Mouse (Mus musculus) urinary bladder, postnatal 10 days (tissue): Measurements from ENCODE around the gene Tas1r1.

Experiments
- DNase-seq: peaks from one replicate; pipeline ENCODE4 v3.0.0; 2022; ENCODE audit warnings: low spot score

Gene Tas1r1

DNA sequence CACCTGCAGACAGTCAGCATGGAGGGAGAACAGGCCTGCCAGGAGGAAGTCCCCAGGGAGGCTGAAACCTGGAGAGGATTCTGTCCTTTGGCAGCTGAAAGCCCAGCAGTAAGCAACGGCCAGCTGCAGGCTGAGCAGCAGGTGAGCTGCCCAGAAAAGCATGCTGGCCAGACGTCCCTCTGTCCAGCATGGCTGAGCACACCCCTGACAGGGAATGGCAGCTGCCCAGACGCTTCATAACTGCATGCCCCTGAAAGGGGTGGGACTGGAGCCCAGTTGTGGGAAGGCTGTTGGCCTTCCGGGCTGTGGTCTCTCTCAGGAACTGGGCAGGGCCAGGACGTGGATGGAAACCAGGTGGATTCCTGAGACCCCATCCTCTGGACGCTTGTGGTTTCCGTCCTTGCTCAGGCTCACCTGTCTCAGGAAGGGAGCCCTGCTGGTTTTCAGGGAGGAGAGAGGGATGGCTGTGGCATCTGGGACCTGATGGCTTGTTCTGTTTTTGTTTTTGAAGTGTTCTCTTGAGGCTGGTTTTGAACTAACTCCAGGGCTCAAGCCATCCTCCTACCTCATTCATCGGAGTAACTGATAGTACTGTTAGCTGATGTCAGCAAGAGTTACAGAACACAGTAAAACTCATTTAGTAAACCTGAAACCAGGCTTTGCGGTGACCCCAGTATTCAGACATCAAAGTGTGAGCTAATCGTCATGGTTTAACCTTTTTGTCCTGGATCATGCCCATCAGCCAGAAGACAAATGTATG lies at the start of gene Tas1r1:
Gene Tas1r1 (minus strand): TSS at position 344 of the 760 bp plus-strand sequence.
- DNase-seq = no peak

DNA sequence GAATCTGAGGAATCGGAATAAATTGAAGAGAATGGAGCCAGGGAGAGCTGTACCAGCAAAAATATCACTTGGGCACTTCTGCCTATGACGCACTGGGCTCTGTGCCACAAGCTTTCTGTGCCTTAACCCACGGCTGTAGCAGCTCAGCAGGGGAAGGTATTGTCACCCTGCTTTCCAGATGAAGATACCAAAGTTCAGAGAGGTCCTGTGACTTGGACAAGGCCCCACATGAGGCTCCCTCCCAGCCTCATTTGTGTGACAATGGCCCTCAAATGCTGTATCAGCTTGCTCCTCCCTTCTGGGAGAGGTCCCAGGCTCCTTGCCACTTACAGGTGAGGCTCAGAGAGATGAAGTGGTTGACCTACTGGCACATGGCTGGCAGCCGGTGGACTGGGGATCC lies 49.8 kb upstream of the Tas1r1 start:
- DNase-seq = no peak

DNA sequence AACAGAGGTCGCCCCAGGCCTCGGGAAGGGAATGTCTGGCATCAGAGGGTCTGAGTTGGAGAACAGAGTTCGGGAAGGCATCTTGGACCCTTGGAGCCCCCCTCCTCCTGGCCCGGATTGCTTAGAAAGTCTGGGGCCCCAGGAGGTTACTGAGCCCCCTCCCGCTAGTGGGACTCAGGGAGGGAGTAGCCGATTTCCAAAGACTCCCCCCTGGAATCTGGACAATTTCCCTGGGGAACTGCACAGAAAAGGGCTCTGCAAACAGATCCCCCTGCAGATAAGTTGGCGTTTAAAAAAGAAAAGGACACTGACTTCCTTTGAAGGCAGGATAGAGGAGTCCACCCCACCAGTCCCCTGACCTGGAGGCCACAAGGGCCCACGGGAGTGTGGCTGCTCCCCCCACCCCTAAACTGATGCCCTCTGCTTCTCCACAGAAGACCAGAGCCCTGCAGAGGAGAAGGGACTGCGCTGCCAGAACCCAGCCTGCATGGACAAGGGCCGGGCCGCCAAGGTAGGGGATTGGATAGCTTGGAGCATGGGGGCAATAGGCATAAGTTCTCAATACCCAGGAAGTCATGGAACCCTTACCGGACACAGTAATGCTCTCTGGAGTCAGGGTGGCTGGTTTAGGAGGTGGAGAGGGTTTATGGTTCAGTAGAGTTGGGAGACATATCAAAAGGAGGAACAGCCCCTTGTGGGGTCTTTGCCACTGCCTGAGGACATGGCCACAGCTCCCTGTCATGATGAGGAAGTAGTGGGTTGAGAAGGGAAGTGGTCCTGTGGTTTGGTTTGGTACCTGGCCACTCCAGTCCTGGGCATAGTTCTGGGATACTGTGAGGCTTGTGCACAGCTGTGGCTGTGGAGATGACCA lies 49.1 kb upstream of the Tas1r1 start:
- DNase-seq = no peak

DNA sequence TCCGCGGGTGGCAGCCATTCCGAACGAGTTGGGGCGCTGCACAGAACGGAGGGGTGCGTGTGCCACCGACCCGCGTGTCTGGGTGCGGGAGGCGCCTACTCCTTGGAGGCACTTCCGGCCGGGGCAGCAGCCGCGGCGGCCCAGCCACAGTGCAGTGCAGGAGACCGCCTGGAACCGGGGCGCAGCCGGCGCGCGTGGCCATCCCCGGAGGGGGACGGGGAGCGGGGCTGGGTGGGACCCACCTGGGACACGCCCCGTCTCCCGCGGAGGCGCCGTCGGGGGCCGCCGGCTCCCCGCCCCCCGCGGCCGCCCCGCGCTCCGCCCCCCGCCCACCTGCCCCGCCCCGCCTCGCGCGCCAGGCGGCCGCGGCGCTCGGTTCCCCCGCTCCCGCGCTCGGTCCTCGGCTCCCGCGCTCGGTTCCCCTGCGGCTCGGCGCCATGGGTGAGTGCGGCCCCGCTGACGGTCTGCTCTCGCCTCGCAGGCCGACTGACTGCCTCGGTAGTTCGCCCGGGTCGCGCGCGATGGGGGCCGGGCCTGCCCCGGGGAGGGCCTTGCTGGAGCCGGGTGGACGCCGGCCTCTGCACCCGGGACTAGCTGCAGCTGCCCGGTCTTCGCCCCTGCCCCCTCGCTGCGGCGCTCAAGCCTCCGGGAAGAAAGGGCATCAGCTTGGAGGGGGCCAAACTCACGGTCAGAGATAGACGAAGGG lies 48.3 kb upstream of the Tas1r1 start:
- DNase-seq = no peak

DNA sequence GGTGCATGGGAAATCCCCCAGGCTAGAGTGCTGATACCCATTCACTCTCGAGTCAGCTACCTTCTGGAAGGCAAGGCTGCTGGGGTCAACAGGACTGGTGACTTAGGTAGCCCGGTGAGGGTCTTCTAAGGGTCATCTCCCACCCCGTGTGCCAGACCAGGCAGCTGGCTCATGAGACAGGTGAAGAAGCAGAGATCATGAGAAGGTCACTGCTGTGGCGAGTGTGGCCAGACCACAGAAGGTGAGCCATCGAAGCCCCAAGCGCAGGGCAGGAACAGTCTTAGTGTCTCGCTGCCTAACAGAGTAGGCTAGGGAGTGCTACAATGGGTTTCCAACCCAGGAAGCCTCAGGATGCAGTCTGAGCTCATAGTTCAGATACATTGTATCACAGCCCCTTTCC lies 46.2 kb upstream of the Tas1r1 start:
- no peak for DNase-seq

DNA sequence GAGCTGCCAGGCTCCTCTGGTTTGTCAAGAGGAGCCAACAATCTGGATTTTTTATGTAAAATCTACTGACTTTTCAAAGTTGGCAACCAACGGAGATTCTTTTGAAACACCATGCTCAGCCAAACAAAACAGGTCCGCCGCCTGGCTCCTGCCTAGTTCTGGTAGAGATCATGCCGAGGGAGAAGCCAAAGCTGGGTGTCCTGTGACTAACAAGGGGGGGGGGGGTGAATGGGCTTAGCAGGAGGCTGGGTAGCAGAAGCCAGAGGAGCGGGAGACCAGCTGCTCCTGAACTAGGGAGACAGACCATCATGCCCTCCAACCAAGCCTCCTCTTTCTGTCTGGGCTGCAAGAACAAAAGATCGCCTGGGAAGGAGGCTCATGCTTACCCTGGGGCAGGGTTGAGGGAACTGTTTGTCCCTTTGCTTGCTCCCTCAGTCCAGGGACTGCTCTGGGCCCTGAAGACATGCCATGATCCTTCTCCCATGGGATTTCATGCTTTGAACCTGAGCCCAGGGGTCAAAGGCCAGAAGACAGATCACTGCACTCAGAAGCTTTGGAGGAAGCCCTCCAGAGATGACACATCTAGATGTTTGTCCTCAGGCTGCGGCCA lies 45.3 kb upstream of the Tas1r1 start:
- DNase-seq = no peak

DNA sequence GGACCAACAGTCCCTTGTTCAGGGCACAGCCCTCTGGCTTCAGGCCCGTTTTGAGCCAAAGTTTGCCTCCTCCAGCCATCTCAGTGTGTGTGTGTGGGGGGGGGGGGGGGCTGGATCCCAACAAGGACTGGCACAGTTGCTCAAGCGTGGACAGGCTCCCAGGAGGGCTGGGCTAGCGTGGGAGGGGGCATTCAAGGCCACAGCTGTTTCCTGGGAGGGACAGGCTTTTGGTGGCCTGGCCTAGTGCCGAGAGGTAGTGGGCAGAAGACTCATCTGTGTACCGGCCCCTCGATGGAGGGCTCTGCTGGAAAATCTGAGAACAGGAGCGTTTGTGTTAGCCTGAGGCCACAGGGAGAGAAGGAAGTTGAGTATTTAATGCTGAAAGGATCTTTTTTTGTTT lies 41.6 kb upstream of the Tas1r1 start:
- no peak for DNase-seq

DNA sequence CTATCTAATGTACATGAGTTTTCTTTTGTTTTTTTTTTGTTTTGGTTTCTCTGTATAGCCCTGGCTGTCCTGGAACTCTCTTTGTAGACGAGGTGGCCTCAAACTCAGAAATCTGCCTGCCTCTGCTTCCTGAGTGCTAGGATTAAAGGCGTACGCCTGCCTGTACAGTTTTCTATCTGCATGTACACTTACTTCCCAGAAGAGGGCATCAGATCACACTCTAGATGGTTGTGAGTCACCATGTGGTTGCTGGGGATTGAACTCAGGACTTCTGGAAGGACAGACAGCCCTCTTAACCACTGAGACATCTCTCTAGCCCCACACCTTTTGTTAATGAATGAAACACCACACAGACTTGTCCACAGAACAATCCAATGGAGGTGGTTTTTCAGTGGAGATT lies 40.9 kb upstream of the Tas1r1 start:
- DNase-seq = no peak

DNA sequence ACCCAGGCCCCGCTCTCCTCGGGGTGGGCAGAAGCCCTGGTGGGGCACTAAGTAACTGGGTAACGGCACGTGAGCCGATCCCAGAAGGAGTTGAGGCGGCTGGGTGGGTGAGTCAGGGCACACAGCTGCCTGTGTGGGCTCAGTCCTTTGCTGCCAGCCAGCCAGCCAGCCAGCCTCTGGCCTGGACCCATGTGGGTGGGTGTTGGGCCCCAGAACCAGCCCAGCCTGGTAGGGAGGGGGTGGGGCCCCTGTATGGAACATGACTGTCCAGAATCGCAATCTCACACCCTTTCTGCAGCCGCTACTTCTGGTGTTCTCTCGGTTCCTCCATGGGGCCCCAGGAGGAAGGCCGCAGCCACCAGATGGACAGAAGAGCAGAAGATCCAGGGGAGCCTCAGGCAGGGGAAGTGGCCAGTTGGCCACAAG lies 39.8 kb upstream of the Tas1r1 start:
- DNase-seq = no peak

DNA sequence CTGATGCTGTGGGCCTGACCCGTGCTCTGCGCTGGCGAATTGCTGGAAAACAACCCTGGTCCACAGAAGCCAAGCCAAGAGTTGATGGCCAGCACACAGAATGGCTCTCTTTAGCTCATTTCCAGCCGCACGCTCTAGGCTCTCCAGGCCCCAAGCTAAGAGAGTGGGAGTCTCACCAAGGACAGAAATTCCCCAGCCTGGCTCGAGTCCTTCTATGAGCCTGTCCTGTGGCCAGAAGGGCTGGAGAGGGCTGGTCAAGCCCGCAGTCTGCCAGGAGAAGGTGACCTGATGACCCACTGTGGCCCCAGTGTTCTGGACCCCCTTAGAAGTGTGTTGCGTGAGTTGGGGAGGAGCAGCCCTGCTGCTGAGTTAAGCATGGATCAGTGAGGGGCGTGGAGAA lies 38.8 kb upstream of the Tas1r1 start:
- DNase-seq = no peak

DNA sequence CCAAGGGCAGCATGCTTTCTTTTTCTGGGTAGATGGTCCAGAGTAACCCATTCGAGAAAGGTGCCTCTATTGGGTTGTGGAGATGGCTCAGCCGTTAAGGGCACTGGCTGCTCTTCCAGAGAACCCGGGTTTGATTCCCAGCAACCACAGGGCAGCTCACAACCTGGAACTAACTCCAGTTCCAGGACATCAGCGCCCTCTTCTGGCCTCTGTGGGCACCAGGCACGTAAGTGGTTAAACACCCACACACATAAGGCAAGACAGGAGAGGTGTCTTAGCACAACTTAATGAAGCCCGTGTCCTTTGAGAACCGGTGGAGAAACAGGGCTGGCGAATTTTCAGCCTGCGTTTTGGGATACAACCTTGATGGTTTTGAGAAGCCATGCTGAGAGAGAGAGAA lies 36.2 kb upstream of the Tas1r1 start:
- no peak for DNase-seq

DNA sequence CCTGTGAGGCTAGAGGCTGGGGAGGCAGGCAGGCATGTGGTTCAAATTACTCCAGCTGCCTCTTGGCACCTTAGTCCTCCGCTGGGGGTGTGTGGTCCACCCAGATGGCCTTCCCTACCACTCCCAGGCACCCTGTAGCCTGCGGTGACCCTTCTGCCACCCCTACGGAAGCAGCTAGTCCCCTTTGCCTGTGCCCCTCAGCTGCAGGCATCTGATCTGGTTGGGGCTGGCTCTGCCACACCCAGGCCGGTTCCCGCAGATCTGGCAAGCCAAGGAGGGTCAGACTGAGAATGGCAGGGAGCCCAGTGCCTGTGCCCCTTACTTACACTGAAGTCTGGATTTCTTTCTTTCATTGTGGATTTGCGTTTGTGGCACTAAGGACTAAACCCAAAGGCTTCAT lies 35.3 kb upstream of the Tas1r1 start:
- no peak for DNase-seq

DNA sequence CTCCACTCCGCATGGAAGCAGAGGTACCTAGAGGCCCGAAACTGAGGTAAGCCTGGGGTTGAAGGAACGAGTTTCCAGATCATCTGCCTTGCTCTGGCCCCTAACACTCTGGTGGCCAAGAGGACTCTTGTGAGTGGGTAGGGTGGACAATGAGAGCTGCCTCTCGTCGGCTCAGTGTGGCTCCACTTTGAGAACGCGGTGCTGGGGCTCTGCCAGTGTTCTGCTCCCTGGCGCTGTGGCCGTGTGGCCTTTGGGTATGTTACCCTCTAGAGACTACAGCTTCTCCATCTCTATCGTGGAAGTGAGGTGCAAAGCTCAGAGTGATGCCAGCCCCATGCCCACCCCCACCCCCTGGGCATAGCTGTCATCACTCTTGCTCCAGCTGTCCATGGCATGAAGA lies 34.3 kb upstream of the Tas1r1 start:
- DNase-seq = no peak

DNA sequence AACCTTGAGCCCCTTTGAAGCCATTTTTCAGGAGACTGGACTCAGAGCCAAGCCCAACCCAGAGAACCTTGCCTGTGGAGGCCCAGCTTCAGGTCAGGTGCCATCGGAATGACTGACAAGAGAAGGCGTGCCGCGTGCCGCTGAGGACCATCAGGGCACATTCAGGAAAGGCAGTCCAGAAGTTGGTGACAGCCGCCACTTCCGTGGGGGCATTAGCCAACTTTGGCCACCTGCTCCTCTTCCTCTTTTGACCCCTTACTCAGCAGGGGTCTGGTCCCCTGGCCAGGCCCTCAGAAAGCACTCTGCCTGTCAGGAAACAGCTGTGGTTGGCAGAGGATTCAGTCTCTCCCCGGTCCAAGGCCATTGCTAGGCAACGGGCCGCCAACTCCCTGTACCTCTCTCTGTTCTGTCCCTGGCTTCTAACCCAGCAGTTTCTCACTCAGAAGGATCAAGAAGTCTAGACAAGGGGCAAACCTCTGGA lies 33.8 kb upstream of the Tas1r1 start, which contains the start of gene Plekhg5:
Gene Plekhg5 (plus strand): TSS at position 378 of the 481 bp plus-strand sequence.
- DNase-seq = no peak

DNA sequence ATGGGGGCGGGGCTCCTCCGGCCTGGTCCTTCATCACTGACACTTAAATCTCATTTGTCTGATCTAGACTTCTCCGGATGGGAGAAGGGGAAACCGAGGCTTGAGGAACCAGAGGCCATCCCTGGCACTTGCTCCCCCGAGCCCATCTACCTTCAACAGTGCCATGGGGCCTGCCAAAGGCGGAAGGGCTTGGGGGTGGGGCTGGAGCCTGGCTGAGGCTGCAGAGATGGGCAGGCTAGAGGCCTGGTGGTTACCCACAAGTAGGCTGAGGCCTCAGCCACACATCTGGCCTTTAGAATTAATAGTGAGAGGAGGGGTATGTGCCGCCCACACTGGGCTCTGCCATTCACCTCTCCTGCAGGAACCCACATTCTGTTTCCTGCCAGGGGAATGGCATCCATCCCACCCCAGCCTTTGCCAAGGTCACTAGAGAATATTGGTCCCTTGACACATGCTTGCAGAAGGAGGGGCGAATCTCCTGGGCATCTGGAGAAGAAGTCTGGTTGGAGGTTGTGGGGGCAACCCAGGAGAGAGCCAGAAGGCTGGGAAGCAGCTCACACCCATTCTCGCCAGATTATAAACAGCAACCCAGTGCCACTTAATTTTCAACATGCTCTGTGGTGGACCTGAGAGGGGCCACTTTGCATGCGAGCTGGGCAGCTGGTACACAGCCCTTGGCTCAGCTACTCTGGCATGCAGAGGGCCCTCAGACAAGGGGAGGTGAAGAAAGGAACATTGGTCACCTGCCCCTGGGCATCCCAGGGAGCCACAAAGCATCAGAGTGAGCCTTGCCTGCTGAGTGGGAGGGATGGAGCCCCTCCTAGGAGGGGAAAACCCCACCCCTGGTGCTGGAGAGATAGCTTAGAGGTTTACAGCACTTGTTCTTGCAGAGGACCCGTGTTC lies 32.4 kb upstream of the Tas1r1 start:
- DNase-seq = no peak

DNA sequence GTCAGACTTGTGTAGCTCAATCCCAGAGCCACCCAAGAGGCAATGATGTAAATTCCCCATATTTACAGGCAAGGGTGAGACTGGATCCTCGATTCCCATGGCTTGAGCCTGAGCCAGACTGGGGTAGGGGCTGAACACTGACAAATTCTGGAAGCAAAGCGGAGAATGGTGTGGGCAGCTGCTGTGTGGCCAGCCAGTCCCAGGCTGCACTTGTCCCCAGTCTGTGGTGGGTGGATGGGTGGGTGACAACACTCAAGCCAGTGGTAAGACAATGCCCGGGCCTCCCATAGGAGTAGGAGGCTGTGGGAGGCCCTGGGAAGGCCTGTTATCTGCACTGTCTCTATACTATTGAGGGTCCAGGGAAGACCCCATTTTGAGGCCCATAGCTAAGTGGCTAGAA lies 30.9 kb upstream of the Tas1r1 start:
- DNase-seq = no peak

DNA sequence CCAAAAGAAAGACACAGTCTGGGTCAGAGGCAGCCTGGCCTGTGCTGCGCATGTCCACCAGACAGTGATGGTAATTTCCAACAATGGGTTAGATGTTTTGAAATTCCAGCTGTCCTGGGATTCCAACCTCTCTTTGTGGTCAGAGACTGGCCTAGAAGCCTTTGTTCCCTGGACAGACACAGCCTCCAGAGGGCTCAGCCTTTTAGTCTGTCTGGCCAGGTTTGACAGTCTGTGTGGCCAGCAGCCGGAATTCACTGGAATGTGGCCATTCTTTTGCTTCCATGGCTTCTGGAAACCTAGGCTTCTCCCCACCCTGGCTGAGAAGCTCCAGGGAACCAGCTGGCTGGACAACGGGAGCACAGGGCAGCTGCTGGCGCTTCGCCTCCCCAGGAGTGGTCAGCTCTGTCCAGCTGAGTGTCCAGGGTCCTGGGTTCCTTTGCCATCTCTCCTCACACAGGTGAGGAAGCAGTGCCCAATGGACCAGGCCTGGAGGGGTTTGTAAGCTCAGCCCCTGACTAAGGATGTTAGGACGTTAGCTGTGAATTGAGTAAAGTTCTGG lies 29.9 kb upstream of the Tas1r1 start:
- DNase-seq = no peak

DNA sequence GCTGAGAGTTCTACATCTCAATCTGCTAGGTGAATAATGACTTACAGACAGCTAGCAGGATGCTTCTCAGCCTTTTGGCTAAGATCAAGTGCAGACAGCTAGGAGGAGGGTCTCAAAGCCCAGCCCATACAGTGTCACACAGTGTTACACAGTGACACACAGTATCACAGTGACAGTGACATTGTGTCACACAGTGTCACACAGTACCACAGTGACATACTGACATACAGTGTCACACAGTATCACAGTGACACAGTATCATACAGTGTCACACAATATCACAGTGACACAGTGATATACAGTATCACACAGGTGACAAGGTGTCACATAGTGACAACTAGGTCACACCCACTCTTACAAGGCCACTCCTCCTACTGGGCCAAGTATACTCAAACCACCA lies 28.9 kb upstream of the Tas1r1 start:
- no peak for DNase-seq

DNA sequence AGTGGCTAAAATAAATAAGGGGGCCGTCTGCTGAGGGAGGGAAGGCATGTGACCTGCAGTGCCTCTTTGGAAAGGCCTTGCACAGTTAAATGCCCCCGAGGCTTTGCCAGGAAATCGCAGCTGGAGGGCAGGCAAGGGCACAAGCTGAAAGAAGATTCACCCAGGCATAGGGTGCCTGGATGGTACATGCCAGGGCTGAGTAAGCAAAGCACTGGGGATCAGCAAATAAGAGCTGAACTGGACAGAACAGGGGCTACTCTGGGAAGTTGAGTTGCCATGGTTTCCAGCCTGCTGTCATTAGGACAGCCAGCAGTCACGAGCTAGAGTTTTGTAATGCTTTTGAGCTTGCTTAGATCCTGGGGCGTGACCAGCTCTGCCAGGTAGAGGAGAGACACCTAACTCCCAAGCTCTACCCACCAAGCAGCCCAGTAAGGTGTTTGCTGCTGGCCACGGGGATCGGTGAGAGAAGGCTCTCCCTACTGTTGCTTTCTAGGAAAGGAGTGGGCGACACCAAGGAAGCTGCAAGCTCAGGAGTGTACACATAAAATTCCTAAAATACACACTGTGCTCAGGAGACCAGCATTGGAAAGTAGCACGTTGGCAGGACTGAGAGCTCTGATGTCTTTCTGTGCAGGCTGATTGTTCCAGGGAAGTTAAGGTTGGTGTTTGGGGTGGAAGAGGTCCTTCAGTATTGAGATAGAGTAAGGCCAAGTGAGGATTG lies 24.2 kb upstream of the Tas1r1 start:
- no peak for DNase-seq

DNA sequence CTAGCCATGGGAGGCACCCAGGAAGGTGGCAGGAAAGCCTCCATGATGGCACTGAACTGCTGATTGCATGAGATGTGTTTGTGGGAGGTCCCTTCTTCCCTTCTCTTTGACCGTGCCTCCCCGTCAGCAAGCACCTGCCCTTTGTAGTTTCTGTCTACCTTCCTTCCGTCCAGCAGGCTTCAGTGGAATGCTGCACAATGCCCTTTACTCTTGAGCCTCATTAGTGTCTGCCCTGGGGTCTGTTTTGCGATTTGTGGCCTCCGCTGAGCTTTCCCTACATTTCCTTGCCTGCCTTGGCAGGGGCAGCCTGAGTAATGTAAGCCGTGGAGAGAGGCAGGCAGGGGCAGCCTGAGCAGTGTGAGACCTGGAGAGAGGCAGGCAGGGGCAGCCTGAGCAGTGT lies 6.2 kb upstream of the Tas1r1 start:
- no peak for DNase-seq
